Mouse (Mus musculus) kidney, adult 2 months (tissue): ENCODE results near the gene Mgmt.

Source experiments
- CTCF ChIP-seq: fragments of 200-500 bp; conservative IDR thresholded peaks from 2 replicates; pipeline ENCODE4 v1.5.1; 2011; ENCODE audit warnings: low read depth, mild to moderate bottlenecking, control low read depth, low read length, moderate library complexity, mixed read lengths; ENCODE audit not compliant: insufficient read depth, insufficient read length
- POLR2A ChIP-seq: fragments of 200-500 bp; IDR thresholded peaks from one replicate; pipeline ENCODE4 v1.6.1; 2011; ENCODE audit warnings: low read depth, low read length, control low read depth

DNA sequence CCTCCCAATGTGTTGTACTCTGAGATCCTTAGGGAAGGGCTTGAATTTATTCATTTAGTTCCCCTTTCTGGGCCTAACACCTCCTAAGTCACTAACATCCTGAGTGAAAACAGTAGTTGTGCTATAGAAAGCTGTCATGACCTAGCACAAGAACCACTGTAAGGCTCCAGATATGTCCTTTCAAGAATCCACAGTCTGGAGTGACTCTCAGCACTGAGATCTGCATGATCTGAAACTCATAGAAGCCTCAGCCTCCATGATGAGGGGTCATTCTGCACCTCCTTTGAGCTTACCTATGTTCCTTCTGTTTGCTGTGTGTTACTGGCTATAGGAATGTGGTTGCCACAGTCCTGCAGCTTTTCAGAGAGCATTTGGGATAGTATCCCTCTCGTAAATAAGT lies 200.1 kb downstream of the Mgmt start:
- TF ChIP-seq CTCF (no peak), POLR2A (no peak)
